Mouse (Mus musculus) gastrocnemius, adult 18-20 months (tissue): ENCODE measurements around the gene Shisa8. TPM values are rescaled to one million over a fixed set of nuclear protein-coding genes. Genes with fewer than 3 reads are reported as not detected.

Source experiments
- DNase-seq: peaks from one replicate; pipeline ENCODE4 v3.0.0; 2021; ENCODE audit warnings: low spot score
- total RNA-seq, 2 experiments: library from RNA; stranded (reverse); gene quantifications; 2 replicates each; pipeline ENCODE4 v1.2.3; 2021

The Shisa8 gene
- total RNA-seq, 2 experiments from 2014 or later: not detected

GRCm38 (mm10) chr15:82181131-82181530, 31.5 kb downstream of the Shisa8 start:
- DNase-seq: no peak

- no peak for DNase-seq
Observed at GRCm38 (mm10) chr15:82177743-82178290, 34.8 kb downstream of the Shisa8 start.

- no peak for DNase-seq
Observed at GRCm38 (mm10) chr15:82175091-82175490, 37.5 kb downstream of the Shisa8 start.

- no peak for DNase-seq
Observed at GRCm38 (mm10) chr15:82172648-82173047, 40.0 kb downstream of the Shisa8 start.

- no peak for DNase-seq
Observed at GRCm38 (mm10) chr15:82170437-82171377, 41.9 kb downstream of the Shisa8 start.

- no peak for DNase-seq
Observed at GRCm38 (mm10) chr15:82169671-82170070, 42.9 kb downstream of the Shisa8 start.

- peak; percentile 70 for DNase-seq
Observed at GRCm38 (mm10) chr15:82167201-82168168, 45.1 kb downstream of the Shisa8 start.

- no peak for DNase-seq
Observed at GRCm38 (mm10) chr15:82166240-82167100, 46.1 kb downstream of the Shisa8 start.

- DNase-seq: peak; percentile 81
Observed at GRCm38 (mm10) chr15:82165332-82166239, 47.0 kb downstream of the Shisa8 start.

GRCm38 (mm10) chr15:82164496-82164895, 48.1 kb downstream of the Shisa8 start:
- DNase-seq: no peak

GRCm38 (mm10) chr15:82164061-82164399, 48.6 kb downstream of the Shisa8 start:
- DNase-seq: no peak

- DNase-seq: no peak
Observed at GRCm38 (mm10) chr15:82163356-82164060, 49.1 kb downstream of the Shisa8 start.

- DNase-seq: no peak
Observed at GRCm38 (mm10) chr15:82161965-82162600, 50.5 kb downstream of the Shisa8 start.

GRCm38 (mm10) chr15:82160731-82161640, 51.6 kb downstream of the Shisa8 start:
- DNase-seq: no peak

- no peak for DNase-seq
Observed at GRCm38 (mm10) chr15:82159471-82159870, 53.1 kb downstream of the Shisa8 start.

GRCm38 (mm10) chr15:82158243-82159035, 54.2 kb downstream of the Shisa8 start:
- no peak for DNase-seq

- no peak for DNase-seq
Observed at GRCm38 (mm10) chr15:82156902-82157301, 55.7 kb downstream of the Shisa8 start.
